Mouse (Mus musculus) liver, postnatal 0 days (tissue): Measurements from ENCODE around the gene Hoxa6.

Experiments used
- CTCF ChIP-seq: sonication (generic); IDR thresholded peaks from 2 replicates; pipeline ENCODE4 v1.5.1; 2016; ENCODE audit warnings: antibody characterized with exemption, low read depth
- EP300 ChIP-seq: IDR thresholded peaks from 2 replicates; pipeline ENCODE4 v1.6.1; 2016; ENCODE audit warnings: antibody characterized with exemption, low read depth, mild to moderate bottlenecking

GRCm38 (mm10) chr6:52169499-52170165 is 38.9 kb downstream of the Hoxa6 start:
- TF ChIP-seq CTCF (no peak), EP300 (no peak)
